Mouse (Mus musculus) embryonic facial prominence, embryonic 11.5 days (tissue): ENCODE results near the gene Arid3a. TPM values are rescaled to one million over a fixed set of nuclear protein-coding genes. Genes with fewer than 3 reads are reported as not detected.

Experiments used
- ATAC-seq: fragments of 200-750 bp; cut with Nextera tagmentation; replicated peaks from 2 replicates; pipeline ENCODE4 v1.8.0; 2017; ENCODE audit warnings: low read depth; ENCODE audit not compliant: insufficient number of reproducible peaks, low FRiP score, low TSS enrichment
- DNase-seq: peaks from one replicate; pipeline ENCODE4 v3.0.0-alpha.2; 2015; ENCODE audit warnings: low spot score
- H3K27ac ChIP-seq: fragments of 300-500 bp; sonication (generic); replicated peaks from 2 replicates; pipeline ENCODE4 v1.5.1; 2014; ENCODE audit warnings: mild to moderate bottlenecking, low read depth, low read length, control low read depth
- H3K27me3 ChIP-seq: fragments of 300-500 bp; sonication (generic); 2 replicates; pipeline ENCODE4 v1.6.1; 2014; ENCODE audit warnings: mild to moderate bottlenecking, low read length, moderate library complexity, mixed read lengths; ENCODE audit not compliant: control insufficient read depth, insufficient read depth
- H3K36me3 ChIP-seq: fragments of 300-500 bp; sonication (generic); replicated peaks from 2 replicates; pipeline ENCODE4 v1.6.1; 2014; ENCODE audit warnings: low read depth, mild to moderate bottlenecking, low read length, moderate library complexity, mixed read lengths; ENCODE audit not compliant: control insufficient read depth, insufficient read depth
- H3K4me1 ChIP-seq: fragments of 300-500 bp; sonication (generic); 2 replicates; pipeline ENCODE4 v1.6.1; 2014; ENCODE audit warnings: low read length, mixed read lengths; ENCODE audit not compliant: control insufficient read depth, insufficient read depth
- H3K4me2 ChIP-seq: fragments of 300-500 bp; sonication (generic); 2 replicates; pipeline ENCODE4 v1.6.1; 2014; ENCODE audit warnings: low read depth, mild to moderate bottlenecking, control low read depth, low read length, moderate library complexity
- H3K4me3 ChIP-seq: fragments of 300-500 bp; sonication (generic); 2 replicates; pipeline ENCODE4 v1.5.1; 2014; ENCODE audit warnings: low read depth, low read length, control low read depth
- H3K9ac ChIP-seq: fragments of 300-500 bp; sonication (generic); replicated peaks from 2 replicates; pipeline ENCODE4 v1.6.1; 2014; ENCODE audit warnings: mild to moderate bottlenecking, control low read depth, low read length
- H3K9me3 ChIP-seq: fragments of 300-500 bp; sonication (generic); replicated peaks from 2 replicates; pipeline ENCODE4 v1.6.1; 2016; ENCODE audit warnings: mild to moderate bottlenecking, low read length, inconsistent platforms, mixed read lengths; ENCODE audit not compliant: control insufficient read depth
- WGBS: fragments of 180-500 bp; shearing (Covaris S2); extraction: QIAGEN DNeasy Blood & Tissue Kit; methylation state at CpG from one replicate; pipeline ENCODE4 v1.1.7; 2014; 5-methylcytosine and 5-hydroxymethylcytosine counted together
- polyA plus RNA-seq: library from polyadenylated mRNA; unstranded; fragments of >200 nt; fragmentation: Nextera tagmentation; extraction: Ambion mirVana; gene quantifications from 2 replicates; pipeline ENCODE4 v1.2.1, GENCODE M21; 2014

Arid3a gene
- polyA plus RNA-seq, 1 experiment from 2014 or later, result 5.0 TPM

- H3K9ac ChIP-seq, result no peak overlapping the region; the same call in 1 of the 2 replicates
- no peak overlapping the region for H3K27ac ChIP-seq
These were observed 59.5 kb downstream of the Arid3a start for GRCm38 (mm10) chr10:79986232-79986878.

GRCm38 (mm10) chr10:79986963-79987362, 60.1 kb downstream of the Arid3a start:
- no peak for ATAC-seq
- Histone ChIP-seq H3K9ac (no peak overlapping the region), H3K27me3 (no peaks in the 10 kb centered on the region), H3K36me3 (peaks cover 2% of the 10 kb centered on the region), H3K4me1 (peaks cover 3% of the 10 kb centered on the region), H3K4me2 (peak overlapping the region; percentile 5), H3K4me3 (no peak overlapping the region), H3K9me3 (no peaks in the 10 kb centered on the region), H3K27ac (no peak overlapping the region)
- DNase-seq, result peak; percentile 89
- 2% methylated on average over 11 of the region's 11 CpGs for WGBS

More at GRCm38 (mm10) chr10:79986232-79986878, 59.5 kb downstream of the Arid3a start:
- Histone ChIP-seq H3K9me3 (no peaks in the 10 kb centered on the region), H3K4me3 (no peak overlapping the region; the same call in 1 of the 2 replicates), H3K4me1 (peaks cover 3% of the 10 kb centered on the region), H3K4me2 (peak overlapping the region; percentile 71), H3K27me3 (no peaks in the 10 kb centered on the region), H3K36me3 (no peaks in the 10 kb centered on the region; the same call in 1 of the 2 replicates)
- ATAC-seq (no peak), DNase-seq (no peak)
- WGBS, result 35% methylated on average over 6 of the region's 6 CpGs

GRCm38 (mm10) chr10:79987771-79988505, 61.1 kb downstream of the Arid3a start:
- peak overlapping the region; percentile 82 for H3K9ac ChIP-seq
- peaks cover 3% of the 10 kb centered on the region for H3K4me1 ChIP-seq
- H3K27me3 ChIP-seq, result no peaks in the 10 kb centered on the region
- H3K36me3 ChIP-seq, result peaks cover 7% of the 10 kb centered on the region; the same call in 1 of the 2 replicates
- H3K27ac ChIP-seq, result peak overlapping the region; percentile 70
- 9% methylated on average over 27 of the region's 27 CpGs for WGBS
- DNase-seq (peak; percentile 26), ATAC-seq (no peak)
- peak overlapping the region; percentile 64 for H3K4me3 ChIP-seq
- H3K9me3 ChIP-seq, result no peaks in the 10 kb centered on the region
- H3K4me2 ChIP-seq, result peak overlapping the region; percentile 66

GRCm38 (mm10) chr10:79988506-79989271, 61.8 kb downstream of the Arid3a start, which contains the start of gene Cnn2:
TSS of gene Cnn2 (plus strand) at chr10:79988584.
- Histone ChIP-seq H3K36me3 (peaks cover 13% of the 10 kb centered on the region; the same call in 1 of the 2 replicates), H3K4me3 (peak within 1 kb of the TSS; percentile 64), H3K27ac (peak within 1 kb of the TSS; percentile 70), H3K9ac (peak within 1 kb of the TSS; percentile 82), H3K9me3 (no peaks in the 10 kb centered on the region), H3K27me3 (no peaks in the 10 kb centered on the region), H3K4me1 (peaks cover 3% of the 10 kb centered on the region), H3K4me2 (peak within 1 kb of the TSS; percentile 66)
- WGBS, result under 1% methylated on average over 55 of the region's 59 CpGs
- ATAC-seq (no peak), DNase-seq (peak; percentile 84)

GRCm38 (mm10) chr10:79989272-79989786, 62.5 kb downstream of the Arid3a start:
- no peak overlapping the region for H3K27ac ChIP-seq
- H3K4me2 ChIP-seq, result peak overlapping the region; percentile 66
- no peaks in the 10 kb centered on the region for H3K9me3 ChIP-seq
- peak overlapping the region; percentile 64 for H3K4me3 ChIP-seq
- WGBS, result 22% methylated on average over 8 of the region's 8 CpGs
- DNase-seq (no peak), ATAC-seq (no peak)
- H3K27me3 ChIP-seq, result no peaks in the 10 kb centered on the region
- peaks cover 3% of the 10 kb centered on the region for H3K4me1 ChIP-seq
- H3K9ac ChIP-seq, result peak overlapping the region; percentile 82
- H3K36me3 ChIP-seq, result peaks cover 13% of the 10 kb centered on the region; the same call in 1 of the 2 replicates

- Histone ChIP-seq H3K4me2 (peak overlapping the region; percentile 66), H3K27me3 (no peaks in the 10 kb centered on the region), H3K4me3 (peak overlapping the region; percentile 64), H3K9me3 (no peaks in the 10 kb centered on the region), H3K4me1 (peaks cover 3% of the 10 kb centered on the region), H3K9ac (peak overlapping the region; percentile 33), H3K27ac (no peak overlapping the region), H3K36me3 (peaks cover 13% of the 10 kb centered on the region; the same call in 1 of the 2 replicates)
- ATAC-seq, result no peak
- peak; percentile 75 for DNase-seq
- 5% methylated on average over 15 of the region's 15 CpGs for WGBS
These were observed 63.0 kb downstream of the Arid3a start for GRCm38 (mm10) chr10:79989870-79990269.

GRCm38 (mm10) chr10:79991099-79991498, 64.3 kb downstream of the Arid3a start:
- Histone ChIP-seq H3K4me1 (peaks cover 3% of the 10 kb centered on the region), H3K4me2 (no peak overlapping the region), H3K27ac (no peak overlapping the region), H3K4me3 (no peak overlapping the region), H3K27me3 (no peaks in the 10 kb centered on the region), H3K9me3 (no peaks in the 10 kb centered on the region), H3K9ac (no peak overlapping the region), H3K36me3 (peaks cover 13% of the 10 kb centered on the region; the same call in 1 of the 2 replicates)
- ATAC-seq (no peak), DNase-seq (no peak)
- WGBS, result 60% methylated on average over 12 of the region's 12 CpGs
